Mouse (Mus musculus) spleen, postnatal 4 days (tissue): ENCODE data around the gene Zfyve19.

Experiments used
- DNase-seq, 2 experiments: peaks; one replicate each; pipeline ENCODE4 v3.0.0; 2022; ENCODE audit warnings: low spot score in 2 of 2

Zfyve19 gene

GRCm38 (mm10) chr2:119196316-119197108, 11.9 kb upstream of the Zfyve19 start:
- DNase-seq: no peak

- no peak for DNase-seq
Observed at GRCm38 (mm10) chr2:119197493-119197892, 10.9 kb upstream of the Zfyve19 start.

GRCm38 (mm10) chr2:119198049-119198448, 10.4 kb upstream of the Zfyve19 start:
- DNase-seq: no peak

GRCm38 (mm10) chr2:119198934-119199333, 9.5 kb upstream of the Zfyve19 start:
- no peak for DNase-seq

GRCm38 (mm10) chr2:119202914-119203453, 5.4 kb upstream of the Zfyve19 start:
- DNase-seq: no peak

- no peak for DNase-seq
Observed at GRCm38 (mm10) chr2:119203871-119204460, 4.5 kb upstream of the Zfyve19 start.

GRCm38 (mm10) chr2:119207961-119208343, 465 bp upstream of the Zfyve19 start:
- DNase-seq: no peak

- no peak for DNase-seq
Observed at GRCm38 (mm10) chr2:119209176-119209507, 725 bp downstream of the Zfyve19 start.

- no peak for DNase-seq
Observed at GRCm38 (mm10) chr2:119229775-119230704, 21.6 kb downstream of the Zfyve19 start, which contains the start of gene Ppp1r14d. Gene Ppp1r14d, minus strand, starts transcription at chr2:119229906.

- DNase-seq: no peak
Observed at GRCm38 (mm10) chr2:119236682-119237209, 28.3 kb downstream of the Zfyve19 start.

- no peak for DNase-seq
Observed at GRCm38 (mm10) chr2:119237210-119237870, 28.9 kb downstream of the Zfyve19 start, which contains the start of gene Spint1. Gene Spint1, plus strand, starts transcription at chr2:119237362.

- no peak for DNase-seq
Observed at GRCm38 (mm10) chr2:119237871-119238220, 29.4 kb downstream of the Zfyve19 start.

- no peak for DNase-seq
Observed at GRCm38 (mm10) chr2:119238671-119239070, 30.3 kb downstream of the Zfyve19 start.

- no peak for DNase-seq
Observed at GRCm38 (mm10) chr2:119240075-119240818, 31.8 kb downstream of the Zfyve19 start.

- no peak for DNase-seq
Observed at GRCm38 (mm10) chr2:119240819-119241186, 32.4 kb downstream of the Zfyve19 start.

GRCm38 (mm10) chr2:119242548-119242947, 34.1 kb downstream of the Zfyve19 start:
- no peak for DNase-seq

GRCm38 (mm10) chr2:119245246-119245645, 36.8 kb downstream of the Zfyve19 start:
- DNase-seq: no peak

GRCm38 (mm10) chr2:119247904-119248303, 39.5 kb downstream of the Zfyve19 start:
- DNase-seq: no peak

GRCm38 (mm10) chr2:119249592-119250061, 41.2 kb downstream of the Zfyve19 start:
- DNase-seq: no peak

GRCm38 (mm10) chr2:119250377-119250776, 42.0 kb downstream of the Zfyve19 start:
- no peak for DNase-seq
